12 mouse cellular contexts compared by ENCODE assay signal in genomic region chr2:27181907-27182306, GRCm38 (mm10). TPM values are rescaled to one million over a fixed set of nuclear protein-coding genes. Genes with fewer than 3 reads are reported as not detected.
A peak's percentile ranks its signal among the peaks of the same experiment; 100 is the strongest.
DNase-seq lines count a peak whose midpoint lies in the region; ATAC-seq and TF ChIP-seq lines count a peak whose summit lies in the region.
"Had no signal": no experiment of that assay in that cellular context is flagged by ENCODE, and none has a peak within 500 bp of the region (broad histone marks: within the 10 kb centered on the region; RNA-seq: fewer than 3 reads in every experiment).

No protein-coding gene starts in this region.

- WGBS in lung, adult 2 months, result 51% methylated on average over 4 of the region's 4 CpGs
- WGBS in heart, adult 2 months, result 42% methylated on average over 4 of the region's 4 CpGs

- TF ChIP-seq EP300 in heart, adult 2 months (IDR thresholded peaks at IDR 0.05; ENCODE audit: insufficient read depth, low read depth, low read length), result peak; percentile 67; the same call in 1 of the 2 replicates

- DNase-seq in lung, adult 18-20 months, result peak; percentile 14 to 17
- DNase-seq in lung, adult 2 months, result no peak
- peak; percentile 37 to 66 for DNase-seq in heart, adult 2 months
- DNase-seq in heart, postnatal 14 days, result peak; percentile 35 to 56
- DNase-seq in right cerebral cortex, postnatal 4 days, result no peak
- no peak for DNase-seq in gastrocnemius, adult 18-20 months (ENCODE audit: low spot score)
- DNase-seq: kidney, postnatal 10 days; liver, embryonic 13.5 days had no signal

- intact Hi-C loops in heart, adult 2 months (cut with DNase I), result loop anchor here (2.0 kb wide), 1 partner anchor 25 kb away; no protein-coding TSS in a partner anchor
- intact Hi-C loops in heart, postnatal 14 days (cut with DNase I), result no loop called here

- H3K9ac ChIP-seq in heart, adult 2 months (ENCODE audit: low read depth, low read length), result peak overlapping the region; percentile 54; the same call in 1 of the 2 replicates
- H3K9ac ChIP-seq: hindbrain, embryonic 15.5 days; liver, embryonic 13.5 days; midbrain, embryonic 13.5 days; neural tube, embryonic 13.5 days had no signal

- no peak for TF ChIP-seq CTCF in lung, adult 2 months (IDR thresholded peaks at IDR 0.05; ENCODE audit: insufficient read depth, low read length)
- TF ChIP-seq CTCF in heart, adult 2 months (IDR thresholded peaks at IDR 0.05), result no peak

- no peaks in the 10 kb centered on the region for H3K4me1 ChIP-seq in lung, adult 2 months (ENCODE audit: control insufficient read depth, insufficient read depth, low read length)
- H3K4me1 ChIP-seq in heart, adult 2 months (ENCODE audit: control insufficient read depth, insufficient read depth, low read length), result no peaks in the 10 kb centered on the region; the same call in none of the 2 replicates
- H3K4me1 ChIP-seq: liver, embryonic 13.5 days; midbrain, embryonic 13.5 days had no signal

- no peaks in the 10 kb centered on the region for H3K36me3 ChIP-seq in heart, adult 2 months (ENCODE audit: control insufficient read depth, insufficient read depth, low read length)
- H3K36me3 ChIP-seq: hindbrain, embryonic 15.5 days; liver, embryonic 13.5 days; midbrain, embryonic 13.5 days; neural tube, embryonic 13.5 days had no signal

- H3K79me2 ChIP-seq in heart, adult 2 months (replicated peaks; ENCODE audit: control insufficient read depth, insufficient read depth, low read length), result no peaks in the 10 kb centered on the region

- H3K27ac ChIP-seq in heart, adult 2 months, result peak overlapping the region; percentile 67
- H3K27ac ChIP-seq: hindbrain, embryonic 15.5 days; liver, embryonic 13.5 days; midbrain, embryonic 13.5 days had no signal

- no peak overlapping the region for H3K4me3 ChIP-seq in lung, adult 2 months (replicated peaks; ENCODE audit: extremely low read depth, low read depth, low read length)
- H3K4me3 ChIP-seq in heart, adult 2 months, result 0 out of 2 replicates have a peak overlapping the region, but pooled peaks have one; percentile 10
- H3K4me3 ChIP-seq: hindbrain, embryonic 15.5 days; liver, embryonic 13.5 days; midbrain, embryonic 13.5 days; neural tube, embryonic 13.5 days had no signal

- H3K27me3 ChIP-seq in heart, adult 2 months (ENCODE audit: control insufficient read depth, insufficient read depth, low read length), result no peaks in the 10 kb centered on the region
- H3K27me3 ChIP-seq: hindbrain, embryonic 15.5 days; liver, embryonic 13.5 days; midbrain, embryonic 13.5 days; neural tube, embryonic 13.5 days had no signal

- TF ChIP-seq POLR2A in lung, adult 2 months (IDR thresholded peaks at IDR 0.05; ENCODE audit: borderline replicate concordance, extremely low read depth, low read depth, low read length), result no peak
- TF ChIP-seq POLR2A in heart, adult 2 months (IDR thresholded peaks at IDR 0.05; ENCODE audit: insufficient read depth, low read depth, low read length), result peak; percentile 66; the same call in 1 of the 2 replicates

- no peak for ATAC-seq in megakaryocyte, adult 5-6 weeks (ENCODE audit: poor library complexity, severe bottlenecking)
- ATAC-seq: midbrain, embryonic 13.5 days had no signal

RNA-seq across cellular contexts. Expression of gene Dbh, which starts 16.9 kb away (rescaled TPM):
- 0.17 and 0.18 TPM in 2 replicates for polyA plus RNA-seq in lung, adult 2 months (2012; rRNA removed)
- 1 to 10 TPM; 1.1 to 2.1 TPM for total RNA-seq in heart, adult 2 months (2021)
- 7.7 and 9.4 TPM in 2 replicates for polyA plus RNA-seq in heart, adult 2 months (2012; rRNA removed)
- 1 to 10 TPM; 2.2 to 2.6 TPM for total RNA-seq in heart, postnatal 14 days (2021)
- total RNA-seq in megakaryocyte, adult 5-6 weeks (2015), result not detected in 2 replicates
- not detected in 2 replicates for total RNA-seq in megakaryocyte, adult 5-6 weeks (2017)
- not detected for total RNA-seq in gastrocnemius, adult 18-20 months (2021)

RNA-seq across cellular contexts. Expression of gene Fam163b, which starts 39.6 kb away (rescaled TPM):
- polyA plus RNA-seq in lung, adult 2 months (2012; rRNA removed), result 0.03 and 0.04 TPM in 2 replicates
- total RNA-seq in heart, adult 2 months (2021), result under 1 TPM; 0.44 to 0.77 TPM
- 1.1 and 1.4 TPM in 2 replicates for polyA plus RNA-seq in heart, adult 2 months (2012; rRNA removed)
- total RNA-seq in heart, postnatal 14 days (2021), result under 1 TPM; 0.38 to 0.51 TPM
- not detected in 2 replicates for total RNA-seq in megakaryocyte, adult 5-6 weeks (2015)
- total RNA-seq in megakaryocyte, adult 5-6 weeks (2017), result not detected in 2 replicates
- total RNA-seq in gastrocnemius, adult 18-20 months (2021), result not detected

Comparison
In these comparisons a context has a peak if more than half of its experiments do, and no peak if none do; other contexts are left out.
1. DNase-seq: peak in lung, adult 18-20 months (2 of 2), heart, adult 2 months (2 of 2) and heart, postnatal 14 days (2 of 2); none in lung, adult 2 months (single experiment), right cerebral cortex, postnatal 4 days (single experiment) and gastrocnemius, adult 18-20 months (single experiment).